Mouse (Mus musculus): ENCODE results near the gene Catip.
"Not testable (repeated sequence)": the region's sequence is repeated elsewhere in the genome, so short reads cannot be mapped to it uniquely, and the experiment has no call there.

Gene Catip

DNA sequence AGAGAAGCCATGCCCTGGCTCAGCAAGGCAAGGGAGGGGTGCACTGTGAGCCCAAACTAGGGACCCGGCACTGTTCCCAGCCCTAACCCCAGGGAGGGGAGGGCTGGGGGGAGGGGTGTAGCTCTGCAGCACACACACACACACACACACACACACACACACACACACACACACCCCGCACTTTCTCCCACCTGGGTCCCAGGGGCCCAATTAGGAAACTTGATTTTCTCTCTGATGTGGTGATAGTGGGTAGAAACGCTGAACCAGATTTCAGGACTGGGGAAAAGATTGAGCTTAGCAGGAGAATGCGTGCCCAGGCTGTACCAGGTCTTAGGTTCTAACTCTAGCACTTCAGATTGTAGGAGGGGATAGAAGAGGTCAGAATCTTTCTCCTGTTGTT is 23.3 kb upstream of the Catip start:
- Histone ChIP-seq H3K4me3 (replicated peaks; ENCODE audit: low read length) (no peak overlapping the region), H3K9me3 (ENCODE audit: low read length) (0 out of 2 replicates have a peak, but pooled peaks cover 3% of the 10 kb centered on the region), H3K27me3 (ENCODE audit: insufficient read depth, low read length) (peaks cover 5% of the 10 kb centered on the region), H3K36me3 (ENCODE audit: insufficient read depth, low read length) (peaks cover 6% of the 10 kb centered on the region; the same call in 1 of the 2 replicates), H3K4me1 (replicated peaks; ENCODE audit: low read depth, low read length) (peaks cover 68% of the 10 kb centered on the region)
- TF ChIP-seq CTCF (conservative IDR thresholded peaks at IDR 0.05; ENCODE audit: low read length) (no peak), POU5F1 (IDR thresholded peaks at IDR 0.05; ENCODE audit: borderline replicate concordance, low read length) (no peak), NANOG (IDR thresholded peaks at IDR 0.05; ENCODE audit: borderline replicate concordance, low read length) (no peak)

- Histone ChIP-seq H3K4me1 (replicated peaks; ENCODE audit: low read depth, low read length) (peaks cover 67% of the 10 kb centered on the region), H3K36me3 (ENCODE audit: insufficient read depth, low read length) (peaks cover 6% of the 10 kb centered on the region; the same call in 1 of the 2 replicates), H3K27me3 (ENCODE audit: insufficient read depth, low read length) (no peaks in the 10 kb centered on the region), H3K9me3 (ENCODE audit: low read length) (0 out of 2 replicates have a peak, but pooled peaks cover 3% of the 10 kb centered on the region), H3K4me3 (replicated peaks; ENCODE audit: low read length) (0 out of 2 replicates have a peak overlapping the region, but pooled peaks have one; percentile 13)
- TF ChIP-seq POU5F1 (IDR thresholded peaks at IDR 0.05; ENCODE audit: borderline replicate concordance, low read length) (no peak), CTCF (conservative IDR thresholded peaks at IDR 0.05; ENCODE audit: low read length) (no peak), NANOG (IDR thresholded peaks at IDR 0.05; ENCODE audit: borderline replicate concordance, low read length) (no peak)
These were observed 22.0 kb upstream of the Catip start for GRCm38 (mm10) chr1:74339917-74340316.

DNA sequence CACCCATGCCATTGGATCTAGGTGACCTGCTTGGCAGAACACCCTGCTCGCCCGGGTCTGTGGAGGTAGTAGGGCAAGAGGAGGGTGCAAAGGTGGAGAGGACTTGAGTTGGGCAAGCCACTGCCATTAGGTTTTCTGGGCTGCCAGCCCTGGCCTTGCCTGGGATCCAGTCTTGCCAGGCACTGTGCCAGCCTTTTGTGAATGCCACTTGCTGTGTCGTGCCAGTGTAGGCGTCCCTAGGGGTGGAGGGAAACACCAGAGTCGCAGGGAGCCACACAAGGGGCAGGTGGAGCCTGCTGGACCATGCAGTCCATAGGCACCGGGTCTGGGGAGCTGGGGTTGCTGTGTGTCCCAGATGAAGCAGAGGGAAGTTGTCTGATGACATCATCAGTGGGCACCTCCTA is 21.5 kb upstream of the Catip start:
- TF ChIP-seq POU5F1 (IDR thresholded peaks at IDR 0.05; ENCODE audit: borderline replicate concordance, low read length) (no peak), CTCF (conservative IDR thresholded peaks at IDR 0.05; ENCODE audit: low read length) (no peak), NANOG (IDR thresholded peaks at IDR 0.05; ENCODE audit: borderline replicate concordance, low read length) (no peak)
- 0 out of 2 replicates have a peak, but pooled peaks cover 3% of the 10 kb centered on the region for H3K9me3 ChIP-seq (ENCODE audit: low read length)
- no peaks in the 10 kb centered on the region for H3K27me3 ChIP-seq (ENCODE audit: insufficient read depth, low read length)
- peaks cover 6% of the 10 kb centered on the region; the same call in 1 of the 2 replicates for H3K36me3 ChIP-seq (ENCODE audit: insufficient read depth, low read length)
- H3K4me1 ChIP-seq (replicated peaks; ENCODE audit: low read depth, low read length) = peaks cover 63% of the 10 kb centered on the region
- 0 out of 2 replicates have a peak overlapping the region, but pooled peaks have one; percentile 13 for H3K4me3 ChIP-seq (replicated peaks; ENCODE audit: low read length)

DNA sequence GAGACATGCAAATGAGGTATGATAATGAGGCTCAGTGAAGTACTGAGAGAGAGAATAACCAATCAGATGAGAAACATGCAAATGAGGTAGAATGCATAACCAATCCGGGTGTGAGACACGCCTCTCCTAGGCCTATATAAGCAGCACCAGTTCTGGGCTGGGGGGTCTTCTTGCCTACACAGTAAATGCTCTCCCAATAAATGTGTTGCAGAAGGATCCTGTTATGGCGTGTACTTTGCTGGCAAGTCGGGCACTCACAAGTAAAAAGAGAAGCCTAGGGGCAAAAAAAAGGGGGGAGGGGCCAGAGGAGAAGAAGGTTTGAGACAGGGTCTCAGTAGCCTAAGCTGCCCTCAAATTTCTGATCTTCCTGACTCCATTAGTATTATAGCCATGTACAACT is 20.9 kb upstream of the Catip start:
- not testable (repeated sequence) for H3K36me3 ChIP-seq (ENCODE audit: insufficient read depth, low read length); H3K4me3 ChIP-seq (replicated peaks; ENCODE audit: low read length); H3K27me3 ChIP-seq (ENCODE audit: insufficient read depth, low read length); H3K9me3 ChIP-seq (ENCODE audit: low read length)
- H3K4me1 ChIP-seq (replicated peaks; ENCODE audit: low read depth, low read length) = peaks cover 56% of the 10 kb centered on the region

GRCm38 (mm10) chr1:74341898-74342297 is 20.0 kb upstream of the Catip start:
- Histone ChIP-seq H3K27me3 (ENCODE audit: insufficient read depth, low read length) (no peaks in the 10 kb centered on the region), H3K4me1 (replicated peaks; ENCODE audit: low read depth, low read length) (peaks cover 51% of the 10 kb centered on the region)

GRCm38 (mm10) chr1:74342308-74342707 is 19.6 kb upstream of the Catip start:
- Histone ChIP-seq H3K36me3 (ENCODE audit: insufficient read depth, low read length) (no peaks in the 10 kb centered on the region; the same call in 1 of the 2 replicates), H3K4me1 (replicated peaks; ENCODE audit: low read depth, low read length) (peaks cover 51% of the 10 kb centered on the region), H3K9me3 (ENCODE audit: low read length) (0 out of 2 replicates have a peak, but pooled peaks cover 3% of the 10 kb centered on the region), H3K27me3 (ENCODE audit: insufficient read depth, low read length) (no peaks in the 10 kb centered on the region), H3K4me3 (replicated peaks; ENCODE audit: low read length) (no peak overlapping the region)
- TF ChIP-seq NANOG (IDR thresholded peaks at IDR 0.05; ENCODE audit: borderline replicate concordance, low read length) (no peak), CTCF (conservative IDR thresholded peaks at IDR 0.05; ENCODE audit: low read length) (no peak), POU5F1 (IDR thresholded peaks at IDR 0.05; ENCODE audit: borderline replicate concordance, low read length) (no peak)

More at GRCm38 (mm10) chr1:74341898-74342297, 20.0 kb upstream of the Catip start:
- no peak overlapping the region for H3K4me3 ChIP-seq (replicated peaks; ENCODE audit: low read length)
- no peaks in the 10 kb centered on the region; the same call in 1 of the 2 replicates for H3K36me3 ChIP-seq (ENCODE audit: insufficient read depth, low read length)
- H3K9me3 ChIP-seq (ENCODE audit: low read length) = 0 out of 2 replicates have a peak, but pooled peaks cover 3% of the 10 kb centered on the region
- TF ChIP-seq NANOG (IDR thresholded peaks at IDR 0.05; ENCODE audit: borderline replicate concordance, low read length) (no peak), CTCF (conservative IDR thresholded peaks at IDR 0.05; ENCODE audit: low read length) (no peak), POU5F1 (IDR thresholded peaks at IDR 0.05; ENCODE audit: borderline replicate concordance, low read length) (no peak)

DNA sequence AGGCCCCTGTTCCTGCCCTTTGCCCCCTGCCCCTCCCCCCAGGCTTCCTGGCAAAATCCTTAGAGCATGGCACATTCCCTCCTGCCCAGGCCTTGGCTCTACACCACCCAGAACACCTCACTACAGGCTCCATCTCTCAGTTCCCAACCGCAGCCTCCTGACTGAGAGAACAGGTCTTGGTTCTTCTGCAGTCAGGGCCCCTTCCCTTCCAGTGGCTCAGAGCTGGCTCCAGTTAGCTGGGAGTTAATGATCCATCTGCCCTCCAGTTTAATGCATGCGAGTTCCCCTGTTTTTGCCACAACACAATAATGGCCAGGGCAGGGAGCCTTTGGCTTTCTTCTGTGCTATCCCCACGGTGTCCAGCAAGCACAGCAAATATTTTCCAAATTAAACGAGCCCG is 18.7 kb upstream of the Catip start:
- Histone ChIP-seq H3K4me1 (replicated peaks; ENCODE audit: low read depth, low read length) (peaks cover 48% of the 10 kb centered on the region), H3K9me3 (ENCODE audit: low read length) (0 out of 2 replicates have a peak, but pooled peaks cover 3% of the 10 kb centered on the region), H3K36me3 (ENCODE audit: insufficient read depth, low read length) (no peaks in the 10 kb centered on the region; the same call in 1 of the 2 replicates), H3K27me3 (ENCODE audit: insufficient read depth, low read length) (no peaks in the 10 kb centered on the region), H3K4me3 (replicated peaks; ENCODE audit: low read length) (no peak overlapping the region)
- TF ChIP-seq CTCF (conservative IDR thresholded peaks at IDR 0.05; ENCODE audit: low read length) (no peak), NANOG (IDR thresholded peaks at IDR 0.05; ENCODE audit: borderline replicate concordance, low read length) (no peak), POU5F1 (IDR thresholded peaks at IDR 0.05; ENCODE audit: borderline replicate concordance, low read length) (no peak)

DNA sequence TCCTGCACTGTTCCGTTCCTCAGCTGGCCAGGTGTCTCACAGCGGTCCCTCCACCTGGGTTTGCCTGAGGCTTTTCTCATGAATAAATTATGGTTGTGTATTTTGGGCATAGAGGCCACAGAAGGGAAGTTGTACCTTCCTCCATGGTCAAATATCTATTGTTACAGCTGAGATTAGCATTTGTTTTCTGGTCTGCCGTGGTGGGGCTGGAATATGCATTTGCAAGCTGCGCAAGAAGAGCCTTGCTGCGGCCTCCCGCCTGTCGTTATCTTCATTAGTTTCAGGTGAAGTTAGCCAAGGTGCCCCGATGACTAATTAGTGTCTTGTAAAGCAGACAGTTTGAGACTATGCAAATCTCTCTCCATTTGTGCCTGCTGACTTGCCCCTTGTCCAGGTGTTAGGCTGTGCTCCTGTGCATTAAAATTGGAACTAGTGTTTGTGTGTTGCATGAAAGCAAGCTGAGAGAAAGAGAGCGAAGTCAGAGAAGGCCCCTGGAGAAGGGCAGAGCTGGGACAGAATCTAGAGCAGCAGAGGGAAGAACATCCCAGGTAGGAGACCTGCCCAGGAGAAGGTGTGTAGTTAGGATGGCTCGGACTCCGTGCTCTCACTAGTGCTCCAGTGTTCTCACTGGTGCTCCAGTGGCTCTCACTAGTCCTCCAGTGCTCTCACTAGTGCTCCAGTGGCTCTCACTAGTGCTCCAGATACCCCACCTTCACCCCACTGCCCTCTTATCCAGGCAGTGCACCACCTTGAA is 17.6 kb upstream of the Catip start:
- peaks cover 44% of the 10 kb centered on the region for H3K4me1 ChIP-seq (replicated peaks; ENCODE audit: low read depth, low read length)
- TF ChIP-seq POU5F1 (IDR thresholded peaks at IDR 0.05; ENCODE audit: borderline replicate concordance, low read length) (no peak), NANOG (IDR thresholded peaks at IDR 0.05; ENCODE audit: borderline replicate concordance, low read length) (no peak), CTCF (conservative IDR thresholded peaks at IDR 0.05; ENCODE audit: low read length) (no peak)
- H3K36me3 ChIP-seq (ENCODE audit: insufficient read depth, low read length) = peaks cover 9% of the 10 kb centered on the region
- no peaks in the 10 kb centered on the region for H3K27me3 ChIP-seq (ENCODE audit: insufficient read depth, low read length)
- H3K4me3 ChIP-seq (replicated peaks; ENCODE audit: low read length) = no peak overlapping the region
- 0 out of 2 replicates have a peak, but pooled peaks cover 3% of the 10 kb centered on the region for H3K9me3 ChIP-seq (ENCODE audit: low read length)

Data from E14TG2a.4 (cell line).